Mouse (Mus musculus) midbrain, postnatal 0 days (tissue): ENCODE measurements at regions not wholly inside any gene's neighbourhood (a gene's known extent, or its start where the extent isn't known, plus 50 kb on each side); places are given as distances from the start of the nearest gene placed in this dataset.
A peak's percentile ranks its signal among the peaks of the same experiment; 100 is the strongest.

Experiments used
- ATAC-seq: fragments of 200-750 bp; cut with Nextera tagmentation; 2 replicates; pipeline ENCODE4 v1.8.0; 2017; ENCODE audit warnings: moderate number of reproducible peaks, mild to moderate bottlenecking, moderate TSS enrichment, moderate library complexity; ENCODE audit not compliant: low FRiP score
- DNase-seq: peaks from one replicate; pipeline ENCODE4 v3.0.0-alpha.2; 2015; ENCODE audit warnings: low spot score
- H3K27ac ChIP-seq: fragments of 300-500 bp; sonication (generic); 2 replicates; pipeline ENCODE4 v1.5.1; 2014; ENCODE audit warnings: low read depth, mild to moderate bottlenecking, low read length, mixed read lengths
- H3K27me3 ChIP-seq: fragments of 300-500 bp; sonication (generic); 2 replicates; pipeline ENCODE4 v1.6.1; 2014; ENCODE audit warnings: low read length, control low read depth, mixed read lengths; ENCODE audit not compliant: insufficient read depth
- H3K36me3 ChIP-seq: fragments of 300-500 bp; sonication (generic); 2 replicates; pipeline ENCODE4 v1.6.1; 2014; ENCODE audit warnings: low read length, control low read depth, mixed read lengths; ENCODE audit not compliant: insufficient read depth
- H3K4me1 ChIP-seq: fragments of 300-500 bp; sonication (generic); 2 replicates; pipeline ENCODE4 v1.6.1; 2014; ENCODE audit warnings: mild to moderate bottlenecking, control low read depth, antibody characterized with exemption, low read length, mixed read lengths; ENCODE audit not compliant: insufficient read depth
- H3K4me2 ChIP-seq: fragments of 300-500 bp; sonication (generic); 2 replicates; pipeline ENCODE4 v1.6.1; 2014; ENCODE audit warnings: low read depth, mild to moderate bottlenecking, low read length, mixed read lengths; ENCODE audit not compliant: poor library complexity, severe bottlenecking
- H3K4me3 ChIP-seq: fragments of 300-500 bp; sonication (generic); 2 replicates; pipeline ENCODE4 v1.5.1; 2014; ENCODE audit warnings: low read depth, mild to moderate bottlenecking, low read length, moderate library complexity
- H3K9ac ChIP-seq: fragments of 300-500 bp; sonication (generic); replicated peaks from 2 replicates; pipeline ENCODE4 v1.6.1; 2014; ENCODE audit warnings: mild to moderate bottlenecking, low read length, moderate library complexity, mixed read lengths; ENCODE audit not compliant: poor library complexity, severe bottlenecking
- H3K9me3 ChIP-seq: fragments of 300-500 bp; sonication (generic); 2 replicates; pipeline ENCODE4 v1.6.1; 2016; ENCODE audit warnings: low read length, control low read depth
- CTCF ChIP-seq: IDR thresholded peaks from 2 replicates; pipeline ENCODE4 v1.5.1; 2016; ENCODE audit warnings: antibody characterized with exemption, mild to moderate bottlenecking
- WGBS: fragments of 180-500 bp; shearing (Covaris S2); extraction: QIAGEN DNeasy Blood & Tissue Kit; methylation state at CpG from one replicate; pipeline ENCODE4 v1.1.7; 2014; 5-methylcytosine and 5-hydroxymethylcytosine counted together

- H3K27ac ChIP-seq = no peak overlapping the region
- no peaks in the 10 kb centered on the region for H3K27me3 ChIP-seq
- no peak overlapping the region for H3K9ac ChIP-seq
- H3K9me3 ChIP-seq = no peaks in the 10 kb centered on the region
- H3K4me1 ChIP-seq = no peaks in the 10 kb centered on the region
- WGBS = 86% methylated on average over 2 of the region's 2 CpGs
- H3K36me3 ChIP-seq = no peaks in the 10 kb centered on the region
- H3K4me2 ChIP-seq = no peak overlapping the region
- DNase-seq (no peak), ATAC-seq (no peak)
- no peak for TF ChIP-seq CTCF
- no peak overlapping the region for H3K4me3 ChIP-seq
Measured at GRCm38 (mm10) chr4:105604607-105605006, 185.1 kb upstream of the Gm12728 start.

GRCm38 (mm10) chr4:105606731-105607130 is 182.9 kb upstream of the Gm12728 start:
- H3K4me3 ChIP-seq = no peak overlapping the region
- no peaks in the 10 kb centered on the region for H3K36me3 ChIP-seq
- no peak overlapping the region for H3K4me2 ChIP-seq
- WGBS = 10% methylated on average over 5 of the region's 5 CpGs
- DNase-seq (peak; percentile 23), ATAC-seq (no peak)
- no peak for TF ChIP-seq CTCF
- H3K4me1 ChIP-seq = no peaks in the 10 kb centered on the region
- H3K27me3 ChIP-seq = no peaks in the 10 kb centered on the region
- no peak overlapping the region for H3K27ac ChIP-seq
- H3K9me3 ChIP-seq = no peaks in the 10 kb centered on the region
- no peak overlapping the region for H3K9ac ChIP-seq

GRCm38 (mm10) chr4:105610917-105611316 is 178.8 kb upstream of the Gm12728 start:
- Histone ChIP-seq H3K27ac (no peak overlapping the region), H3K27me3 (no peaks in the 10 kb centered on the region), H3K4me3 (no peak overlapping the region), H3K4me2 (no peak overlapping the region), H3K9me3 (no peaks in the 10 kb centered on the region), H3K4me1 (no peaks in the 10 kb centered on the region), H3K36me3 (no peaks in the 10 kb centered on the region), H3K9ac (no peak overlapping the region)
- no peak for ATAC-seq
- no peak for TF ChIP-seq CTCF
- DNase-seq = no peak
- WGBS = 86% methylated on average over 6 of the region's 6 CpGs

- H3K4me2 ChIP-seq = no peak overlapping the region
- H3K4me3 ChIP-seq = no peak overlapping the region
- no peaks in the 10 kb centered on the region for H3K9me3 ChIP-seq
- no peaks in the 10 kb centered on the region for H3K27me3 ChIP-seq
- DNase-seq = no peak
- 88% methylated on average over 2 of the region's 2 CpGs for WGBS
- ATAC-seq = no peak
- H3K9ac ChIP-seq = no peak overlapping the region
- no peaks in the 10 kb centered on the region for H3K4me1 ChIP-seq
- no peak overlapping the region for H3K27ac ChIP-seq
- H3K36me3 ChIP-seq = no peaks in the 10 kb centered on the region
- TF ChIP-seq CTCF = no peak
Measured at GRCm38 (mm10) chr4:105614390-105614789, 175.3 kb upstream of the Gm12728 start.

GRCm38 (mm10) chr4:105626371-105627320 is 163.0 kb upstream of the Gm12728 start:
- 70% methylated on average over 14 of the region's 14 CpGs for WGBS
- DNase-seq = peak; percentile 62
- no peak overlapping the region for H3K27ac ChIP-seq

GRCm38 (mm10) chr4:105629581-105629980 is 160.1 kb upstream of the Gm12728 start:
- H3K27ac ChIP-seq = no peak overlapping the region
- H3K4me2 ChIP-seq = no peak overlapping the region
- no peak overlapping the region for H3K4me3 ChIP-seq
- no peak for TF ChIP-seq CTCF
- ATAC-seq (no peak), DNase-seq (no peak)
- no peak overlapping the region for H3K9ac ChIP-seq
- WGBS = 81% methylated on average over 4 of the region's 4 CpGs
- no peaks in the 10 kb centered on the region for H3K36me3 ChIP-seq
- no peaks in the 10 kb centered on the region for H3K9me3 ChIP-seq
- H3K27me3 ChIP-seq = no peaks in the 10 kb centered on the region
- H3K4me1 ChIP-seq = no peaks in the 10 kb centered on the region

More at GRCm38 (mm10) chr4:105626371-105627320, 163.0 kb upstream of the Gm12728 start:
- no peak for ATAC-seq
- H3K4me1 ChIP-seq = no peaks in the 10 kb centered on the region
- no peaks in the 10 kb centered on the region for H3K9me3 ChIP-seq
- no peak for TF ChIP-seq CTCF
- H3K4me3 ChIP-seq = no peak overlapping the region
- no peak overlapping the region for H3K9ac ChIP-seq
- no peaks in the 10 kb centered on the region for H3K27me3 ChIP-seq
- H3K4me2 ChIP-seq = no peak overlapping the region
- H3K36me3 ChIP-seq = no peaks in the 10 kb centered on the region
